Mouse (Mus musculus) thymus, adult 2 months (tissue): ENCODE measurements around the gene A630001G21Rik. TPM values are rescaled to one million over a fixed set of nuclear protein-coding genes. Genes with fewer than 3 reads are reported as not detected.

ENCODE experiments used
- DNase-seq: peaks from one replicate; pipeline ENCODE4 v3.0.0; 2021
- H3K27ac ChIP-seq: fragments of 200-500 bp; 2 replicates; pipeline ENCODE4 v1.5.1; 2012; ENCODE audit warnings: low read length, control low read depth; ENCODE audit not compliant: control insufficient read depth, insufficient read depth
- H3K27me3 ChIP-seq: fragments of 200-500 bp; 2 replicates; pipeline ENCODE4 v1.6.1; 2012; ENCODE audit warnings: mild to moderate bottlenecking, low read length, moderate library complexity, mixed read lengths; ENCODE audit not compliant: control insufficient read depth, insufficient read depth
- H3K36me3 ChIP-seq: fragments of 200-500 bp; 2 replicates; pipeline ENCODE4 v1.6.1; 2012; ENCODE audit warnings: mild to moderate bottlenecking, low read length, moderate library complexity; ENCODE audit not compliant: control insufficient read depth, insufficient read depth
- H3K4me1 ChIP-seq: fragments of 200-500 bp; replicated peaks from 2 replicates; pipeline ENCODE4 v1.6.1; 2012; ENCODE audit warnings: low read length; ENCODE audit not compliant: control insufficient read depth, insufficient read depth
- H3K4me3 ChIP-seq: fragments of 200-500 bp; 2 replicates; pipeline ENCODE4 v1.5.1; 2012; ENCODE audit warnings: mild to moderate bottlenecking, low read length, control low read depth, moderate library complexity; ENCODE audit not compliant: control insufficient read depth, insufficient read depth
- CTCF ChIP-seq: fragments of 200-500 bp; IDR thresholded peaks from 2 replicates; pipeline ENCODE4 v1.5.1; 2012; ENCODE audit warnings: mild to moderate bottlenecking, control low read depth, low read length, moderate library complexity, borderline replicate concordance; ENCODE audit not compliant: control insufficient read depth, poor library complexity, insufficient read depth; ENCODE audit errors: extremely low read depth
- POLR2A ChIP-seq: fragments of 200-500 bp; IDR thresholded peaks from 2 replicates; pipeline ENCODE4 v1.6.1; 2012; ENCODE audit warnings: mild to moderate bottlenecking, low read length, control low read depth, moderate library complexity; ENCODE audit not compliant: control insufficient read depth, poor library complexity, insufficient read depth; ENCODE audit errors: extremely low read depth
- WGBS: fragments of 180-500 bp; shearing (Covaris S2); methylation state at CpG from one replicate; pipeline ENCODE4 v1.1.7; 2018; 5-methylcytosine and 5-hydroxymethylcytosine counted together
- polyA plus RNA-seq: library from polyadenylated mRNA; depleted of rRNA; stranded (reverse); fragments of >200 nt; gene quantifications from 2 replicates; pipeline ENCODE4 v1.2.3, GENCODE M21; 2012

A630001G21Rik gene
- polyA plus RNA-seq, 1 experiment = 19.5 TPM

- Histone ChIP-seq H3K4me3 (no peak overlapping the region), H3K27ac (no peak overlapping the region), H3K36me3 (no peaks in the 10 kb centered on the region), H3K27me3 (no peaks in the 10 kb centered on the region), H3K4me1 (no peaks in the 10 kb centered on the region)
- no peak for DNase-seq
- TF ChIP-seq CTCF (no peak), POLR2A (no peak)
- WGBS = 88% methylated on average over 7 of the region's 7 CpGs
Observed at GRCm38 (mm10) chr1:85775136-85775535, 3.3 kb downstream of the A630001G21Rik start.

GRCm38 (mm10) chr1:85771976-85772375 is 6.5 kb downstream of the A630001G21Rik start:
- DNase-seq = no peak
- TF ChIP-seq POLR2A (no peak), CTCF (no peak)
- 93% methylated on average over 3 of the region's 3 CpGs for WGBS
- Histone ChIP-seq H3K27ac (no peak overlapping the region), H3K4me3 (no peak overlapping the region), H3K4me1 (no peaks in the 10 kb centered on the region), H3K36me3 (no peaks in the 10 kb centered on the region), H3K27me3 (no peaks in the 10 kb centered on the region)

- Histone ChIP-seq H3K36me3 (no peaks in the 10 kb centered on the region), H3K27ac (no peak overlapping the region), H3K27me3 (no peaks in the 10 kb centered on the region), H3K4me3 (no peak overlapping the region), H3K4me1 (peaks cover 7% of the 10 kb centered on the region)
- no peak for DNase-seq
- TF ChIP-seq CTCF = no peak
- TF ChIP-seq POLR2A = no peak
- WGBS = 100% methylated on average over 1 of the region's 1 CpGs
Observed at GRCm38 (mm10) chr1:85767754-85768153, 10.7 kb downstream of the A630001G21Rik start.

GRCm38 (mm10) chr1:85766120-85766519 is 12.3 kb downstream of the A630001G21Rik start:
- TF ChIP-seq POLR2A = no peak
- WGBS = 66% methylated on average over 3 of the region's 3 CpGs

GRCm38 (mm10) chr1:85764291-85764690 is 14.2 kb downstream of the A630001G21Rik start:
- no peaks in the 10 kb centered on the region for H3K27me3 ChIP-seq
- no peak overlapping the region for H3K27ac ChIP-seq
- WGBS = 92% methylated on average over 4 of the region's 4 CpGs
- TF ChIP-seq POLR2A (no peak), CTCF (no peak)
- peaks cover 7% of the 10 kb centered on the region for H3K4me1 ChIP-seq
- no peak overlapping the region for H3K4me3 ChIP-seq
- H3K36me3 ChIP-seq = no peaks in the 10 kb centered on the region
- DNase-seq = no peak

More at GRCm38 (mm10) chr1:85766120-85766519, 12.3 kb downstream of the A630001G21Rik start:
- H3K27me3 ChIP-seq = no peaks in the 10 kb centered on the region
- H3K4me3 ChIP-seq = no peak overlapping the region
- DNase-seq = no peak
- peaks cover 7% of the 10 kb centered on the region for H3K4me1 ChIP-seq
- no peak overlapping the region for H3K27ac ChIP-seq
- H3K36me3 ChIP-seq = no peaks in the 10 kb centered on the region

- Histone ChIP-seq H3K4me1 (peaks cover 10% of the 10 kb centered on the region), H3K27me3 (no peaks in the 10 kb centered on the region), H3K27ac (no peak overlapping the region), H3K36me3 (no peaks in the 10 kb centered on the region), H3K4me3 (no peak overlapping the region)
- 12% methylated on average over 6 of the region's 6 CpGs for WGBS
- peak; percentile 31 for DNase-seq
- TF ChIP-seq POLR2A = no peak
- TF ChIP-seq CTCF = no peak
Observed at GRCm38 (mm10) chr1:85763386-85763785, 15.1 kb downstream of the A630001G21Rik start.

- DNase-seq = no peak
- TF ChIP-seq POLR2A (no peak), CTCF (no peak)
- Histone ChIP-seq H3K36me3 (no peaks in the 10 kb centered on the region), H3K27me3 (no peaks in the 10 kb centered on the region), H3K27ac (no peak overlapping the region), H3K4me1 (peaks cover 18% of the 10 kb centered on the region), H3K4me3 (no peak overlapping the region)
- 92% methylated on average over 4 of the region's 4 CpGs for WGBS
Observed at GRCm38 (mm10) chr1:85761665-85762064, 16.8 kb downstream of the A630001G21Rik start.
